Mouse (Mus musculus): ENCODE data around the gene Uts2r. TPM values are rescaled to one million over a fixed set of nuclear protein-coding genes. Genes with fewer than 3 reads are reported as not detected.

Uts2r gene
- total RNA-seq, 2 experiments from 2014 or later = 0.41 to 0.45 TPM

GRCm38 (mm10) chr11:121160636-121161346, 720 bp downstream of the Uts2r start:
- DNase-seq (ENCODE audit: low spot score in 2 of 2) = no peak

- DNase-seq (ENCODE audit: low spot score in 2 of 2) = no peak
These were observed 3.7 kb downstream of the Uts2r start for GRCm38 (mm10) chr11:121163751-121164150.

GRCm38 (mm10) chr11:121173203-121173602, 13.1 kb downstream of the Uts2r start:
- DNase-seq (ENCODE audit: low spot score in 2 of 2) = peak; percentile 13 to 26

- DNase-seq (ENCODE audit: low spot score in 2 of 2) = no peak
These were observed 14.2 kb downstream of the Uts2r start for GRCm38 (mm10) chr11:121174234-121174633.

GRCm38 (mm10) chr11:121176285-121177270, 16.5 kb downstream of the Uts2r start:
- DNase-seq (ENCODE audit: low spot score in 2 of 2) = peak; percentile 47 to 68

GRCm38 (mm10) chr11:121189681-121190080, 29.6 kb downstream of the Uts2r start:
- DNase-seq (ENCODE audit: low spot score in 2 of 2) = no peak

- DNase-seq (ENCODE audit: low spot score in 2 of 2) = no peak
These were observed 32.7 kb downstream of the Uts2r start for GRCm38 (mm10) chr11:121192742-121193141.

- no peak for DNase-seq (ENCODE audit: low spot score in 2 of 2)
These were observed 33.3 kb downstream of the Uts2r start for GRCm38 (mm10) chr11:121193415-121193814.

- DNase-seq (ENCODE audit: low spot score in 2 of 2) = no peak
These were observed 38.6 kb downstream of the Uts2r start for GRCm38 (mm10) chr11:121198622-121199021.

- DNase-seq (ENCODE audit: low spot score in 2 of 2) = no peak
These were observed 39.8 kb downstream of the Uts2r start for GRCm38 (mm10) chr11:121199851-121200250.

- no peak for DNase-seq (ENCODE audit: low spot score in 2 of 2)
These were observed 40.7 kb downstream of the Uts2r start for GRCm38 (mm10) chr11:121200781-121201180.

GRCm38 (mm10) chr11:121201436-121202198, 41.5 kb downstream of the Uts2r start:
- DNase-seq (ENCODE audit: low spot score in 2 of 2) = peak; percentile 42 to 50

GRCm38 (mm10) chr11:121203859-121204160, 43.7 kb downstream of the Uts2r start:
- no peak for DNase-seq (ENCODE audit: low spot score in 2 of 2)

GRCm38 (mm10) chr11:121204161-121205006, 44.3 kb downstream of the Uts2r start, which contains the start of the genes Hexdc and Ogfod3:
Gene Hexdc, plus strand, starts transcription at chr11:121204433.
Gene Ogfod3, minus strand, starts transcription at chr11:121204711.
- DNase-seq (ENCODE audit: low spot score in 2 of 2) = peak; percentile 94 to 95

Other genes starting within 250 kb of the Uts2r start
- gene Ccdc57, start 227.4 kb upstream of the Uts2r start, total RNA-seq (2021) = 1 to 10 TPM; 7.3 to 7.4 TPM
- 1 to 10 TPM; 2.9 to 4.1 TPM for gene Slc16a3, start 211.8 kb upstream of the Uts2r start, total RNA-seq (2021)
- gene Csnk1d, start 168.9 kb upstream of the Uts2r start, total RNA-seq (2021) = 100 to 1,000 TPM; 115 TPM
- not detected for gene Cd7, start 120.9 kb upstream of the Uts2r start, total RNA-seq (2021)
- gene Sectm1b, start 96.7 kb upstream of the Uts2r start, total RNA-seq (2021) = not detected
- gene Sectm1a, start 79.1 kb upstream of the Uts2r start, total RNA-seq (2021) = not detected
- not detected for gene Tex19.2, start 41.6 kb upstream of the Uts2r start, total RNA-seq (2021)
- not detected for gene Tex19.1, start 14.1 kb upstream of the Uts2r start, total RNA-seq (2021)
- 10 to 100 TPM; 38.7 to 41.1 TPM for gene Hexdc, start 44.2 kb downstream of the Uts2r start, total RNA-seq (2021)
- gene Ogfod3, start 44.4 kb downstream of the Uts2r start, total RNA-seq (2021) = 1 to 10 TPM; 7.4 to 9.5 TPM
- 10 to 100 TPM; 30.6 to 31.7 TPM for gene Cybc1, start 69.1 kb downstream of the Uts2r start, total RNA-seq (2021)
- 10 to 100 TPM; 58.2 to 71.4 TPM for gene Narf, start 77.0 kb downstream of the Uts2r start, total RNA-seq (2021)
- gene Foxk2, start 99.7 kb downstream of the Uts2r start, total RNA-seq (2021) = 100 to 1,000 TPM in 1 of 2 experiments, 10 to 100 TPM in 1; 93.6 to 102 TPM
- 10 to 100 TPM; 53.7 to 64.0 TPM for gene Wdr45b, start 194.2 kb downstream of the Uts2r start, total RNA-seq (2021)
- 10 to 100 TPM; 40.6 to 44.8 TPM for gene Rab40b, start 228.0 kb downstream of the Uts2r start, total RNA-seq (2021)